Mouse (Mus musculus) heart, postnatal 25 days (tissue): ENCODE results near the gene Coa5. TPM values are rescaled to one million over a fixed set of nuclear protein-coding genes. Genes with fewer than 3 reads are reported as not detected.

Experiments used
- DNase-seq: peaks from one replicate; pipeline ENCODE4 v3.0.0; 2022; ENCODE audit warnings: low spot score
- intact Hi-C: fragments of 180-260 bp; cut with DNase I; formaldehyde crosslinking; loops from one replicate; pipeline ENCODE4 v1.15.1; 2025
- total RNA-seq, 2 experiments: library from RNA; stranded (reverse); gene quantifications; 2 replicates each; pipeline ENCODE4 v1.2.3; 2021

The Coa5 gene
- total RNA-seq, 2 experiments from 2014 or later, result 99.1 to 103 TPM

DNA sequence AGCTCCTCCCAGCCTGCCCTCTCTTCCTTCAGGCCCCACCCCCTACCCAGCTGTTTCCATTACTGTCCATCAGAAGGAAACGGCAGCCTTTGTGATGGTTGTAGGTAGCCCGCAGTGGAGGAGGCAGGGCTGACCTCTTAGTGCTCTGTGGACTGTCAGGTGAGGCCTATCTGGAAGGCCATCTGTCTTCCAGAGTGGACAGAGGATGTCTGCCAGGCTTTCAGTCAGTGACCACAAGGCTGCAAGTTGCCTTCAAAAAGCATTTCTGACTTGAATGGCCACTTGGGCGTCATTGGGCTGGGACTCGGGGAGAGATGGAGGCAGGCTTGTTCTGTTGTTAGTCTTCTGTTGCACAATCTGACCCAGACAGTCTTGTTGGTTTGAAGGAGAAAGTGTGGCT, 50.4 kb downstream of the Coa5 start:
- DNase-seq, result no peak
- intact Hi-C loops, result no loop called here

DNA sequence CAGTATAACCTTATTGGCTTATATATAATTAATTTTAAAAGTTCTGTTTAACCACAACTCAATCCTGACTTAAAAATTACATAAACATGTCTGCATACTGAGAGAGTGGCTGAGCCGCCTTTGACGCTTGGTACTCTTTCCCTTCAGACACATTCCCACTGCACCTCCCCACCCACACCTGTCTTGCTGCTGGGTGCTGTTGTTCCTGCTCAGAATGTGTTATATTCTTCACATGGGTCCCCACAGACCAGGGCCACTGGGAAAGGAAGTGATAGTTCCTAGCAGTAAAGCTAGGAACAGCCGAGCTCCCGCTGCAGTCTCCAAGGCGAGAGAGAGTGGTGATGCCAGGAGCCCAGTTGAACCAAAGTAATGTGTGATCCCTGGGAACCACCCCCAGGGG, 51.8 kb downstream of the Coa5 start:
- DNase-seq, result no peak
- intact Hi-C loops, result no loop called here

DNA sequence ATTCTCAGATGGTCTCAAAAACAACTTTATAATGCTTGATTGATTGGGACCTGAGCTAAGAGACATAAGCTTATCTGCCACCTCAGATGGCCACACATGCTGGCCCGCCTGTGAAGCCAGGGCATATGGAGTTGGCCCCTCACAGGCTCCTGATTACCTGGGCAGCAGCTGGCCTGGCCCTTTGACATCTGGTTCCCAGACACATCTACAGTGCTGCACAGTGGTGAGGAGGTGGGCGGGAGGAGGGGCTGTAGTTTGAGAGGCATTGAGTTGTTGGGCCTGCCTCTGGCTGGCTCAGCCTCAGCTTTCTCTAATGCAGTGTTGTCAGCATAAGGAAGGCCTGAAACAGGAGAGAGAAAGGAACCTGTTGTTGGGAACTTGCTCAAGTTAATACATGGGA, 53.2 kb downstream of the Coa5 start:
- intact Hi-C loops, result no loop called here
- no peak for DNase-seq

GRCm38 (mm10) chr1:37376177-37376576, 53.7 kb downstream of the Coa5 start:
- no peak for DNase-seq
- intact Hi-C loops, result no loop called here

GRCm38 (mm10) chr1:37368768-37369385, 61.0 kb downstream of the Coa5 start:
- intact Hi-C loops, result no loop called here
- DNase-seq, result no peak

GRCm38 (mm10) chr1:37368125-37368524, 61.8 kb downstream of the Coa5 start:
- intact Hi-C loops, result no loop called here
- no peak for DNase-seq

Other genes with a start within 250 kb of the Coa5 start
- under 1 TPM; 0.73 TPM for gene Cnga3, start 215.7 kb downstream of the Coa5 start, total RNA-seq
- 10 to 100 TPM; 17.6 to 17.8 TPM for gene Inpp4a, start 130.2 kb downstream of the Coa5 start, total RNA-seq
- gene Unc50, start within 50 bp of the Coa5 start, total RNA-seq, result 10 to 100 TPM; 28.3 to 34.2 TPM
- gene Mgat4a, start 110.9 kb upstream of the Coa5 start, total RNA-seq, result 10 to 100 TPM in 1 of 2 experiments, 1 to 10 TPM in 1; 8.6 to 10.8 TPM